Mouse (Mus musculus) erythroblast, embryonic 14.5 days (primary cell): ENCODE measurements around the gene Abca15.

Experiments
- GATA1 ChIP-seq: IDR thresholded peaks from 2 replicates; pipeline ENCODE4 v1.6.1; 2012; ENCODE audit warnings: low read length, inconsistent platforms, mixed read lengths
- TAL1 ChIP-seq: IDR thresholded peaks from 3 replicates; pipeline ENCODE4 v1.6.1; 2012; ENCODE audit warnings: low read length, inconsistent platforms, mixed read lengths

DNA sequence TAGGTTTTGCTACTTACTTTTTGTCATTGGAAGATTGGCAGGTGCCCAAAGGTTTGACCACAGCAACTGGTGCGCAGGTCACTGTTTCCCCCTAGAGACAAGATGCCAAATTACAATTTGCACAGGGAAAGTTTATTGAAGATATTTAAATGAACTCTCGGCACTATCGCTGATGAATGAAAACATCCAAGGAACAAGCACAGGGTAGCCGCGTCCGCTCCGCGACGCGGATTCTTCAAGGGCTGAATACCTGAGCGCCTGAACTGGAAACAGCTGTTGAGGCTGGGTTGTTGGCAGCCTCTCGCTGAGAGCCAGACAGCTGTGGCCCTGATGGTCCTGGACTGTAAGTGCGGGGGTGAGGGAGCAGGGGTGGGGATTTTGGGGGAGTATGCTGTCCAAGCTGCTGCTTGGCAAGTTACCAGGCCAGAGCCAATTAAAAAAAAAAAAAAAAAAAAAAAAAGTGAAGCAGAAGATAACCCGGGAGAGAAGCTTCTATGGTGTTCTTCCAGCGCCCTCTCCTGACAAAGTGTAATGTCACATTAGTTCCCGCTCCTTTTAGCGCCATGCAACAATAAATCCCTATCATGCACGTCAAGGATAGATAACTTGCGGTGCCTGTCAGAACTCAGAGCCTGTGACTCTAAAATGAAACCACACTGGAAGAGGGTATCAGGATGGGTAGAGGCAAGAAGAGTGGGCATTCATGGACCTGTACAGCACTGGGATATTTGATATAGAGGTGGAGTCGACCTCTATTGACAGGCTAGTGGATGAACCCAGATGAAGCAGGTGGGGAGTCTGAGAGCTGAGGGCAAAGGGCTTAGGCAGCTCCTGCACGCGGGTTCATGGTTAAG lies 1.0 kb upstream of the Abca15 start:
- TF ChIP-seq TAL1 (no peak), GATA1 (no peak)
